Mouse (Mus musculus): Measurements from ENCODE around the gene Hamp2.
"Not testable (repeated sequence)": the region's sequence is repeated elsewhere in the genome, so short reads cannot be mapped to it uniquely, and the experiment has no call there.

The Hamp2 gene

DNA sequence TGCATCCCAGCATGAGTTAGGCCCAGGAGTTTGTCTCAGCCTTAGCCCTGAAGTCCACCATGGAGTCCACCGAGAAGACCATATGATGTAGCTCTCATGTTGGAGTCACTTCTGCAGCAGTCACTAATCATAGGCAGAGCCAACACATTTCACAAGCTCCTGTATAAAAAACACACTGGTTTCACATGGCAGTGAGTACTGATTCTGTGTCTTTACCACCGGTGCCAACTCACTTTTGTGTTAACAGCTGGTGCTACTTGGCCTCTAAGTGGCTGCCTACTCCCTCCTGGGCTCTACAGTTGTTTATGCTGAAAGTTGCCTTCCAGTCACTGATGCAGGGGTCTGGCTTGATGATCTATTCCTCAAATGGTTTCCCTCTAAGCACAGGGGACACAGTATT is at the start of gene Hamp2:
Gene Hamp2 (minus strand): TSS at position 101 of the 400 bp plus-strand sequence.
- not testable (repeated sequence) for DNase-seq

DNA sequence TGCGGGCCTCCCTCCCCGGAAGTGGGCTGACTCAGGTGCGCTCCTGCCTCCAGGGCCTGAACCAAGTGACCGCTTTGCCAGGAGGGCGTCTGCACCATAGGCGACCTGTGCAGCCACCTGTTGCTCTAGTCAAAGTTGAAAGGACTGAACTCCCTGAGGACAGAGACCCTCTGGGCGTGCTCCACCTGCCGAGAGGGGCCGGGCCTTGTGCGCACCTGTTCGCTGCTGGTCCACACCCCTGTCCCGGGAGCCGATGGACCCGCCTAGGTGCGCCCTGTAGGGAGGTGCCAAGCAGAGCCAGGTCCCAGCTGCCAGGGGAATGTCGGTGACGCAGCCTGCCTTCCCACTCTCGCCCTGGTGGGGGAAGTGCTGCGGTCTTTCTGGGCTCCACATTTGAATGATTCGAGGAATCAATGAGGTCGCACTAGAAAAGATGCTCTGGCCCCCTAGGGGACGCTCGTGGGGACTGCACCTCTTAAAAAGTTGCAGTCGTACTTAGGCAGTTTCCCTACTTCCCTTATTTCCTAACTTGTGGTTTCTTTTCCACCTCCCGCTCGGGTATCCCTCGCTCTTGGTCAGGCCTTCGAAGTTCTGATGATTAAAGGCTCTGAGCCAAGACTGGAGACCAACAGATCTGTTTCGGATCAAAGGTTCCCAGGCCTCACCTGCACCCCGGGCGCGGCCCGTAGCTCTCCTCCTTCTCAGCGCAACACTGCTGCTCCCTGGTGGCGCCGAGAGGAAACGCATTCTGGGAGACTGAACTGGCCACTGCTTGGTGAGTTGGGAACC is 49.2 kb upstream of the Hamp2 start, which contains the start of gene Fam187b:
Gene Fam187b (plus strand): TSS at position 290 of the 789 bp plus-strand sequence.
- peak; percentile 72 for DNase-seq

DNA sequence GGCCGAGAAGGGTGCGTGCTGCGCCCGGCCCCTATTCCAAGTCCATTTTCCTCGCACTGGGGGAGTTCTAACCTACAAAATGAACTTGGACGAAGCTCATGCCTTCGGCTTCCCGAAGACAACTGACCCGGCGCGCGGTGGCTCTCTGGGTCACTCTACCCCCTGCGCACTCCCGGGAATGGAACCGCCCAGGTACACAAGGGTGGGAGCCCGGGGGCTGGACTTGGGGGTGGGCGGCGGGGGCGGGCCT is 48.7 kb upstream of the Hamp2 start, which contains the start of gene Lsr:
Gene Lsr (minus strand): TSS at position 214 of the 250 bp plus-strand sequence.
- DNase-seq = no peak

DNA sequence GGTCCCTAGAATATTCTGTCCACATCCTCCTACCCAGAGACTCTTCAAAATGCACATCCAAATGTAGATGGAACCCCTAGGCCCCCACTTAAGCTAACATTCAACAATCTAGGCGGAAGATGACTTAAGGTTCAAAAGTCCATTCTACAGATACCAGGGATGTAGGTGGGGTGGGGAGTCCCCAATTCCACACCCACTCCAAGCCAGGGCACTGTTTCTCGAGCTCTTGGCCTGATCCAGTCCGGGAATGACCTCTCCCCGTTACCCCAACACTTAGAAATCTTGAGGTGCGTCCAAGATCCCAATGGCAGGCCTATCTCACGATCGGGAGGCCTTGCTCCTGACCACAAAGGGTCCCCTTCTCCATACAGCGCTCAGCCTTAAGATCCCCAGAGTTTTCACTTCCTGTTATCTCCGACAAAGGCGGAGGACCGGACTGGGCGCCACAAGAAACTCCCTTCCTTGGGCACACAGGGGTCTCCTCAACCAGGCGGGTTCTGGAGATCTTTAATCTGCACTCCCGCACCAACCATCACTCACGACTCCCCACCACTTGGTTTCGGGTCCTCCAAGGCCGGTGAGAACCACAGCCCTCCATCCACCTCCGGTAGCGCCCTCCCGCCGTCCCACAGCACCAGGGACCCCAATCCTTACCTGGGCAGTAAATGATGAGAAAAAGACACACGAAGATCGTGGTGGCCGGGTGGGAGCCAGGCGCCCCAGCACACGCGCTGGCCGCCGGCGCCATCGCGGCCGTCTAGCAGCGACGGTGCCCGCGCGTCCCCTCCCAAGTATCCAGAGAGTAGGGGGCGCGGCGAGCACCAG is 48.2 kb upstream of the Hamp2 start:
- DNase-seq = no peak

DNA sequence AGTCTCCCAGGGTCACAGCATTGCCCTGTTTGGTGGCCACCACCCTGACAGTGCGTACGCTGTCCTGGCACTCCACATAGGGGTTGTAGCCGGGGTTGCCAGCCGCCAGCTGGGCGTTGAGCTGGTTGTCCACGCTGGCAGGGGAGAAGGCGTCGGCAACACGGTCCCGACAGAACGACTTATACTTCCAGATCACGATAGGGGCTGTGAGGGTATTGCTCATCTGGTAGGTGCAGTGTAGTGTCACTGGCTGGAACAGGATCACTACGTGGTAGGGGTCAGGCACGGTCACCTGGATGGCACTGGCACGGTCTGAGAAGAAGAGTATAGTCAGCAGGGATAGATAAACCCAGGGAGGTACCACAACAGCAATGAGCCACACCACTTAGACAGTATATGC is 47.4 kb upstream of the Hamp2 start:
- DNase-seq = no peak

DNA sequence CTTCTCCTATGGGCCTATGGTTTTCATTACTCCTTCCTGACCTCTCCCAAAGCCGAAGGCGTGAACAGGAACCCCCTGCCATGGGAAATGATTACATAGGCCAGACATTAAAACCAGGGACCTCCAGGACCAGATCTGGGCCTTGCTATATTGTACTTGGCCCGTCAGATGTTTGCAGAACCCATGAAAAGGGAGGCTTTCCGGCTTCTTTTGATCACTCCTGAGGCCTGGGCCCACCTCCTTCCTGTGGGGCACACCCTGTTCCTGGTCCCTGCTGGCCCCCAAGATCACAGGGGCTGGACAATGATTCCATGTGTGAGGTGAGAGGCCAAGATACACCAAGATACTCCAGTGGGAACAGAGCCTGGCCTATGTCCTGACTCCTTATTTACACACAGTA is 44.7 kb upstream of the Hamp2 start:
- DNase-seq = no peak

DNA sequence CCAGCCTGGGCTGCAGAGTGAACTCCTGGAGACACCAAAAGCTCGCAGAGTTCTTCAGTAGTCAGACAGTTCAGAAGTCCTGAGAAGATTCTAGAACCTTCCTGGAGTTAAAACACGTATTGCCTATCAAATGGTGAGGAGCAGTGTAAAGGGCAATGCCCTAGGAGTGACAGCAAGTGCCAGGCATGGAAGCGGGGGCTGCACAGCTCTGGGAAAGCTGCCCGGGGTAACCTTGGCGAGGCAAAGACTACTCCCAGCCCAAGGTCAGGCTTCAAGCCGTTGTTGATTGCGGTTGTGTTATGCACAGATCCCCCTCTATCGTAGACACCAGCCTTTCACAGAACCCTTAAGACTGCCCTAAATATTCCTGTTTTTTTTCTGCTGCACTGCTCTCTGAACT is 44.1 kb upstream of the Hamp2 start:
- no peak for DNase-seq

DNA sequence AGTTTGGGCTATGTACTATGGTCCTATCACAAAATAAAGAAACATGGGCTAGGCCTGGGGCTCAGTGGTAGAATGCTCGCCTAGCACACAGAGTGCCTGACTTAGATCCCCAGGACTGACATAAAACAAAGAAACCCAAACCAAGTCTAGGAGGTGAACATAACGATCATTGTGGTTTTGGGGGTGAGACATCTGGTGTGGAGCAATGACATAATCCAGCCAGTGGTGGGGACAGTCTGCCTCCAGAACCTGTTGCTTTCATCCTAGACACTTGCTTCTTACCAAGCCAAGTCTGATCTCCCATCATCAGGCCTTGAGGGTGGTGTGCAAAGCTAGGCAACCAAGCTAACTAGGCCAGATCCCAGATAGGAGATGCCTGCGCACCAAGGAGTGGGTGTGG is 42.2 kb upstream of the Hamp2 start:
- no peak for DNase-seq

DNA sequence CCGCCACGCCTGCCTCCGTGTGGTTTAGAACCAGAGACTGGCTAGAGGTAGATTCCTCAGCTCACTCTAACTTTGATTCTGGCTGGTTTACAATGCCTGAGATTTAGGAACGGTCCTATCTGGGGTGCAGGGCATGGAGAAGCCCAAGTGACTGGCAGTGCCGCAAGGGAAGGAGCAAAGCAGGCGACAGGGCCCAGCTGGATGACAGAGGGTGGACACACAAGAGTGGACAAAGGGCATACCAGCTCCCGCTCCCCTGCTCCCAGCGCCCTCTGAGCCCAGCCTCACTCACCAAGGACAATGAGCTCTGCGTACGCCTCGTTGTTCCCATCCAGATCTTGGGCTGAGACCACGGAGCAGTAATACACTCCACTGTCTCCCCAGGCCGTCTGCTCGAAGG is 41.2 kb upstream of the Hamp2 start:
- no peak for DNase-seq

DNA sequence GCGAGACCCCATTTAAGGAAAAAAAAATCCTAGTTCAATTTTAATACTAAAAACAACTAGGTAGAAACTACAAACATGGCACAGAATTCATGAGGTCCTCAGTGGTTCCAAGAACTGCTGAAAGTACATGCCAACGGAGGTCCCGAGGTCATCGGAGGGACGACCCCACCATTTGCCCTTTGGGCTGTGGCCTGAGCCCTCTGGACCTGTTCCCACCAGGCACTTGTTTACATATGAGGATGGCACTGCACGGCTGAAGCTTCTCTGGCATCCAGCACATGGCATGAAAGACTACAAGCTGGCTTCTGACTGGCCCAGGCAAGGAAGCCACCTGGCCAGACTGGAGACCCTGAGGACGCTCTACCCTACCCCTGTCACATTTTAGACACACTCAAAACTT is 39.9 kb upstream of the Hamp2 start:
- DNase-seq = no peak

DNA sequence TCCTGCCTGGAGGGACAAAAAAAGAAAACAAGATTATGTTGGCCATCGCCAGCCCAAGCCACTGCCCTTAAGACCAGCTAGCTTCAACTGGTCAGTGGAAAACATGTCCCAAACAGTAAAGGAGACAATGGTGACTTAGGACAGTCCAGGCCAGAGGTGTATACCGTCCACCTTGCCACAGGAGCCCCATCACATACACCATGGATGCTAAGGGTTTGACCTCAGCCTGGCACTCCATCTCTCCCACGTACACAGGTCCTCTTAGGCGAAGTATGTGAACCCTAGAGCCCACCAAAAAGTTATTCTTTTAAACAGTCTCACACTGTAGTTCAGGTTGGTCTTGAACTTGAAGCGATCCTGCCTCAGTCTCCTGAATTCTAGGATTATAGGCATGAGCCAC is 38.4 kb upstream of the Hamp2 start:
- no peak for DNase-seq

DNA sequence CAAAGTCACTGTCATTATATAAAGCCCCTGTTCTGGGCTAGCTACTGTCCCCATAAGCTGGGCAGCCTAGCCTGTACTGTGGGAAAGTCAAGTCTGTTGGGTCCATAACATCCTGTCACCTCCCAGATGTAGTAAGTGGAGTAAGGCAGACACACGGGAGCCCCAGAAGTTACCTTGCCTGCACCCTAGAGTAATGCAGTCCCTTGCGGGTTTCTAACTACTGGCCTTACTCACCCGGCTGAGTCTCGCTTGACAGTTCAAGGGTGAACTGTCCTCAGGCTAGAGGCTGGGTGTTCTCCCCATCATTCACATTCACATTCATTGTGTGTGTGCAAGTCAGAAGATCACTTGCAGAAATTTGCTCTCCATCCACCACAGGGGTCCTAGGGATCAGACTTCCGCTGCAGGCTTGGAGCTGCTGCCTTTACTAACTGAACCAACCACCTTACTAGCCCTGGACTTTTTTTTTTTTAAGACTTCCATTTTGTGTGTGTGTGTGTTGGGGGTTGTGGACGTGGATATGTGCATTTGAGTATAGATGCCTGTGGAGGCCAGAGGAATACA is 35.4 kb upstream of the Hamp2 start:
- no peak for DNase-seq

DNA sequence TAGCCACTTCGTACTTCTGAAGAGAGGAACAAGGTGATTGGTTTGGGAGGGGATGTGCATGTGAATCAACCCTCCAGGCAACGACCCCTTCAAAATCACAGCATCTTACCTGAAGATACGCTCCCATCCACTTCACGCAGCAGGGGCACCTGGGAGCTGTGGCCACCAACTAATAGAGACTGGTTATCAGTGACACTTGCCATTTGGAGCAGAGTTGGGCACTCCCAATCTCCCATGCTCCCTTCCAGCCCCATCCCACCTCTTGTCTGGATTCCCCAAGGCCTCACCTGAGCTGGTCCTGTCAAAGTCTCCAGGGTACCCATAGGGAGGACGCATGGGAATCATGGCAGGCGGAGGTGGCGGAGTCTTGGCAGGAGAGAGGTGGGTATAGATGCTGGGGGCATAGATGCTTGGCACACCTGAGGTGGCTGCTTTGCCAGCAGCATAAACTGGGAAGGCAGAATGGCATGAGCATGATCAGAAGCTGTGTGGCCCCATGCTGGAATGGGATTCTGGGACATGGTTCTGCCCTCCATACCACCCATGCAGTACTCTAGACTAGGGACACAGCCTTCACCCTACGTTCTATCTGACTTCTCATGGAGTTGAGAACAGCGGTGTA is 34.5 kb upstream of the Hamp2 start:
- peak; percentile 61 for DNase-seq

DNA sequence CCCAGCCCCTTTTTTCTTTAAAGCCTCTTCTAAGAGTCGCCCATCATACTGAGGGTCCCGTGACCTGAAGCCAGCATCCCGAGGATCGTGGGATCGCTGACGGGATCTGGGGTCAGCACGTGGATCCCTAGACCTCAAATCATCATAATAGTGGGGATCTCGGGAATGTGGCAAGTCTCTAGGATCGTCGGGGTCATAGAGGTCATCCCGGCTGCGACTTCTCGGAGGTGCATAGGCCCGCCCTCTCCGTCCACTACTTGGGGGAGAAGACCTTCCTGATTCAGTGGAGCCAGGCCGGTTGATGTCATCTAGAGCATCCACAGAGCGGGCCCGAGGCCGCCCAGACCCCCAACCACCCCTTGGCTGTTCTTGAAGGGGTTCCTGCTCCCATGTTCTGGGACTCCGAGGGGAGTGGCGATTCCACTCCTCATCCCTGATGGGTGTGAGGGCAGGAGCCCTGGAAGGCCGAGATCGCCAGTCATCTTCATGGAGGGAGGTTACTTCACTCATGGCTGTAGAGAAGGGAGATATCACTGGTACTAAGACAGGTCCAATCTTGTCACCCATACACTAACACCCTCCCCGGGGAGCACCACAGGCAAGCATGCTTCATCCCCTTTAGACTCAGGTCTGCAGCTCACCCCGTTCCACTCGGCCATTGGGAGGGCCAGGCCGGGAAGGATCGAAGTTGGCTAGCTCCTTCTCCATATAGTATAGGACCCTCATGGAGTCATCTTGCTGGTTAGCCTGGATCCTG is 33.8 kb upstream of the Hamp2 start:
- peak; percentile 71 for DNase-seq

DNA sequence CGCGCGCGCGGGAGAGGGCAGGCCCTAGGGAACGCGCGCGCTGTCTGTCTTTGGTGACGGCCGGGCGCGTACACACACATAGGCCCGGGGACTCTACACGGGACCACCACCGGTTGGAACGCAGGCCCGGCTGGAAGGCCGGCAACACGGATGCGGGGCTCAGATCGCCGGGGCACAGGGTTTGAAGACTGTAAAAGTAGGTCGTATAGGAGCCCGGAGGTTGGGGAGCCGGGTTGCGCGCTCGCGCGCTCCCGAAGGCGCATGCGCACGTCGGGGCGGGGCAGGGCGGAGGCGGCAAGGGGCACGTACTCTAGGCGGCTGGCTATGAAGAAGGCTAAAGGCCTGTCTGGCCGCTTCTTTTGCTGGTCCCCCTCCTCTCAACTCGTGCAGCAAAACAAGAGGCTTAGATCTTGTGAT is 32.9 kb upstream of the Hamp2 start:
- peak; percentile 94 for DNase-seq

DNA sequence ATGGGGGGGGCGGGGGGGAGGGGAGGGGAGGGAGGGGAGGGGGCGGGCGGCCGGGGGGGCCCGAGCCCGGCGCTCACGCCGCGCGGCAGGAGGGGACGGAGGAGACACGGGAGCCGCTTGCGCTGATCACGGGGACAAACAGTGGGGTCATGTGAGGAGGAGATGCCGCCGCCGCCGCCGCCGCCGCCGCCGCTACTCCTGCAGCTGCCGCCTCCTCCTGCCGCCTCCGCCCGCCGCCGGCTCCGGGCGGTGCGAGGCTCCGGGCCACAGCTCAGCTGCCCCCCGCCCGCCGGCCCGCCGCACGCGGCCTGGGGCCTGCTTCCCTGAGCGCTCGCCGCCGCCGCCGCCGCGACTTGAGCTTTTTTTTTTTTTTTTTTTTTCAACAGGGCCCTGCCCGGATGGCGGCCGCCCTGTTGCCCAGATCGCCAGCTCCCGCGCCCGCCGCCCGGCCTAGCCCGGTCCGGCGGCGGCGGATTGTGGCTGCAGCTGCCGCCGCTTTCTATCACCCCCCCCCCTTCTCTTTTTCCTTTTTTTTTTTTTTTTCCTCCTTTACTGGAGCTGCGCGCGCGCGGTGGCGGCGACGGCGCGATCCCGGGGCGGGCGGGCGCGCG is 32.4 kb upstream of the Hamp2 start, which contains the start of gene Usf2:
Gene Usf2 (minus strand): TSS at position 48 of the 611 bp plus-strand sequence.
- DNase-seq = peak; percentile 85

DNA sequence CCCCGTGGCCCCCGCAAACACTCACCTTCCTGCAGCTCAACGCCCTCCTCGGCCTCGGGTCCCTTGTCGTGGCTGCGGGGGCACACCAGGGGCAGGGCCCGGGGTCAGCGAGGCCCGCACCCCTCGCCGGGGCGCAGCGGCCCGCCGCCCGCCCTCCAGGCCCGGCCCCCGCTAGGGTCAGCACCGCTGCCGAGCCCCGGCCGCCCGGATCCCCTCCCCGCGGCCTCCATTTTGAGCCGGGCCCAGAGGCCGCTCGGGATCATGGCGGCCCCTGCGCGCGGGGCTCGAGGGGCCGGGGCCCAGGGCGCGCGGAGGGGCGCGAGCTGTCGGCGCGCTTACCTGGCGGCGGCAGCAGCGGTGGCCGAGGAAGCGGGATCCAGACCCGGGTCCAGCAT is 31.9 kb upstream of the Hamp2 start:
- DNase-seq = no peak

DNA sequence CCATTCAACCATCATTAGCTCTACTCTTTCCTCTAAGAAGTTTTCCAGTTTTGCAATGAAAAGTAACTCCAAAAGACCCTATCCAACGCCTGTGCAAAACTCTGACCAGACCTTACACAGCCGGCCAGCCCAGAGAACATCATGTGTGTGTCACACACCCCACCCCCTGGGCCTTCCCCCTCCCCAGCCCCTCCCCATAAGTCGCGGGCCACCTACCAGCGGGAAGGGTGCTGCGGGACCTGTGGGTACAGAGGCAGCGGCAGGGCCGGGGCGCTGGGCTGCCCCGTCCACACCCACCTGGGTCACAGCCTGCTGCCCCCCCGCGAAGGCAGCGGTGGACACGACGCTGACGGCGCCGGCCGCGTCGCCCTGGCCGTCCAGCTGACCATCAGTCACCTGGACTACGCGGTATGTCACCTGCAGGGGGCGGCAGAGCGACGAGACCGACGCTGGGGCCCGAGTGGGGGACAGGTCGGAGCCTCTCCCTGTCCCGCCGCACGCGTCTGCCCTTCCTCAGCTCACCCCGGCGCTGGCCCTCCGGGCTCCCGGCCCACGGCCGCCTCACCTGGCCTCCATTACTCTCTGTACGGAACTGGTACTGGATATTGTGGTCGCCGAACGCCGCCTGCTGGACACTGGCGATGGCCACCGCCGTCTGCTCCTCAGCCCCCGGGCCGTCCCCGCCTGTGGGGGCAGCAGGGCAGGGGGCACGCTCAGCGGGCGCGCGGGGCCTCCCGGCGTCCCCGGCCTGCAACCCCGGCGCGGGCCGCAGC is 31.3 kb upstream of the Hamp2 start:
- DNase-seq = peak; percentile 93

DNA sequence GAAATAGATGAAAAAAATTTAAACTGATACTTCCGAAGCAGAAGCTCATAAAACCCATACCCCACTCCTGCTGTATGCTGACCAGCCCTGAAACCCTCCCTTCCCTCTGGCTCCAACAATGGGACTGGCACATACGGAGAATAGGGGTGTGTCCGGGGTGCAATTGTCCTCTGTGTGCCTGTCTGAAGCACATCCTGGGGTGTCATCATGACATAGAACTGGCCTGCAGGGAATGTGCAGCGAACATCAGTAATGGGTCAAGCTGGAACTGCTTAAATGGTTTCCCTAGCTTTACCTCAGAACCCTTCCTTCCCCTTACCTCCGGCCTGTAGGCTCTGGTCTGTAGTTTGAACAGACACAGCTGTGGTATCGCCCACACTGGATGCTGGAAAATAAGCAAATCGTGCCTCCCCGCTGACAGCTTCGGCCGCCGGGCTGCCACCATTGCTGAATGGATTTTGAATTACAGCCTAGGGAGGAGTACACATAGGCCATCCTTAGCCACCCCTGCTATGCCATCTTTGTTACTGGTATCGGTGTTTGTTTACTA is 30.6 kb upstream of the Hamp2 start:
- DNase-seq = peak; percentile 52

DNA sequence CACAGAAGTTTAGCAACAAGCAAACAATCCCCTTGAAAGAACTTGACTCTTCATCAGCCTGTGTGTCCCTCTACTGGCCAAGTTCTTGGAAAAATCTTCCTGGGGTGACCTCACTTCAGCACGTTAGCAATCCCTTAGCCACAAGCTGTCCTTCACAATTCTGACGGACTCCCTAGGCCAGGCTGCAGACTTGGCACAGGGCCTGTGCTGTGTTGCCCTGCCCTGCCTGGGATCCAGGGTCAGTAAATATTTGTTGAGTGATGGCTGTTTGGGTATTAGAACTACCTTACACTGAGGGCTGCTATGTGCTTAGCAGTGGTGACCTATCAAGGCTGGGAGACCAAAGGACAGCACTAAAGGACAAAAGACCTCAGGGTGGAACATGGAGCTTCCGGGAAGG is 29.6 kb upstream of the Hamp2 start:
- peak; percentile 45 for DNase-seq

DNA sequence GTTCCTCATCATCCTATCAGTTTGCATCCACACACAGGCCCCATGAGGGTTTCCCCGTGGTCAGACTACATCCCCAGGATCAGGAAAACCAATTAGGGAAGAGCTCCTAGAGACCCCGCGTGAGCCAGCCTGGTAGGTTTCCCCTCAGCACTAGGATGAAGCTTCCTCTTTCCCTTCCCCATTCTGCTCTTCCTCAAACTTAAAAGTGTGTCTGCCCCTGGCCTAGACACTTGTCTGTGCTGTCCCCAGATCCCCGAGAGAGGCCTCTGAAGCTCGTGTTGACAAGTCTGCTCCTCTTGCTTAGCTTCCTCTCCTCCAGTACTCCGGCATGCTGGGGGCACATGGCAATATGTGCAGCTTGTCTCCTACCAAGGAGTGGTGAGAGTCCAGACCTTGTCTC is 29.0 kb upstream of the Hamp2 start:
- DNase-seq = no peak

Measured in cerebellum, adult 11-12 months (tissue).